Mouse (Mus musculus) midbrain, embryonic 13.5 days (tissue): Measurements from ENCODE around the gene Grin2a. TPM values are rescaled to one million over a fixed set of nuclear protein-coding genes. Genes with fewer than 3 reads are reported as not detected.

ENCODE experiments used
- ATAC-seq: fragments of 200-750 bp; cut with Nextera tagmentation; 2 replicates; pipeline ENCODE4 v1.8.0; 2017; ENCODE audit warnings: mild to moderate bottlenecking, moderate TSS enrichment, moderate library complexity
- H3K27ac ChIP-seq: fragments of 300-500 bp; sonication (generic); 2 replicates; pipeline ENCODE4 v1.5.1; 2015; ENCODE audit warnings: inconsistent platforms, mild to moderate bottlenecking, moderate library complexity
- H3K27me3 ChIP-seq: fragments of 300-500 bp; sonication (generic); 2 replicates; pipeline ENCODE4 v1.6.1; 2015; ENCODE audit warnings: mild to moderate bottlenecking, inconsistent platforms
- H3K36me3 ChIP-seq: fragments of 300-500 bp; sonication (generic); 2 replicates; pipeline ENCODE4 v1.6.1; 2015; ENCODE audit warnings: mild to moderate bottlenecking, inconsistent platforms
- H3K4me1 ChIP-seq: fragments of 300-500 bp; sonication (generic); replicated peaks from 2 replicates; pipeline ENCODE4 v1.6.1; 2015; ENCODE audit warnings: inconsistent platforms
- H3K4me2 ChIP-seq: fragments of 300-500 bp; sonication (generic); replicated peaks from 2 replicates; pipeline ENCODE4 v1.6.1; 2015; ENCODE audit warnings: moderate library complexity, mild to moderate bottlenecking, inconsistent platforms
- H3K4me3 ChIP-seq: fragments of 300-500 bp; sonication (generic); replicated peaks from 2 replicates; pipeline ENCODE4 v1.5.1; 2015; ENCODE audit warnings: mild to moderate bottlenecking, inconsistent platforms
- H3K9ac ChIP-seq: fragments of 300-500 bp; sonication (generic); replicated peaks from 2 replicates; pipeline ENCODE4 v1.6.1; 2015; ENCODE audit warnings: mild to moderate bottlenecking, inconsistent platforms
- H3K9me3 ChIP-seq: fragments of 300-500 bp; sonication (generic); 2 replicates; pipeline ENCODE4 v1.6.1; 2016; ENCODE audit warnings: mild to moderate bottlenecking, inconsistent platforms
- WGBS: fragments of 180-500 bp; shearing (Covaris S2); methylation state at CpG from one replicate; pipeline ENCODE4 v1.1.7; 2015; 5-methylcytosine and 5-hydroxymethylcytosine counted together
- polyA plus RNA-seq: library from polyadenylated mRNA; unstranded; fragments of >200 nt; fragmentation: Nextera tagmentation; extraction: Ambion mirVana; gene quantifications from 2 replicates; pipeline ENCODE4 v1.2.1, GENCODE M21; 2015

Grin2a gene
- polyA plus RNA-seq, 1 experiment from 2014 or later = 3.8 TPM

GRCm38 (mm10) chr16:9959340-9959739 lies 36.0 kb downstream of the Grin2a start:
- ATAC-seq = no peak
- Histone ChIP-seq H3K27me3 (no peaks in the 10 kb centered on the region), H3K36me3 (no peaks in the 10 kb centered on the region), H3K9me3 (no peaks in the 10 kb centered on the region), H3K4me3 (no peak overlapping the region), H3K9ac (no peak overlapping the region), H3K4me2 (no peak overlapping the region), H3K4me1 (peaks cover under 1% of the 10 kb centered on the region; the same call in 1 of the 2 replicates), H3K27ac (no peak overlapping the region)
- WGBS = 60% methylated on average over 1 of the region's 1 CpGs

- Histone ChIP-seq H3K9ac (no peak overlapping the region), H3K4me1 (peaks cover 4% of the 10 kb centered on the region; the same call in 1 of the 2 replicates), H3K4me3 (no peak overlapping the region), H3K27me3 (no peaks in the 10 kb centered on the region), H3K4me2 (no peak overlapping the region), H3K36me3 (no peaks in the 10 kb centered on the region), H3K27ac (no peak overlapping the region), H3K9me3 (no peaks in the 10 kb centered on the region)
- no peak for ATAC-seq
- WGBS = 23% methylated on average over 5 of the region's 5 CpGs
Measured at GRCm38 (mm10) chr16:9954266-9954665, 41.1 kb downstream of the Grin2a start.

- peaks cover 4% of the 10 kb centered on the region; the same call in 1 of the 2 replicates for H3K4me1 ChIP-seq
- H3K4me2 ChIP-seq = no peak overlapping the region
- no peak overlapping the region for H3K27ac ChIP-seq
- 91% methylated on average over 5 of the region's 5 CpGs for WGBS
- H3K9ac ChIP-seq = no peak overlapping the region
- no peak for ATAC-seq
- no peaks in the 10 kb centered on the region for H3K36me3 ChIP-seq
- H3K4me3 ChIP-seq = no peak overlapping the region
- H3K27me3 ChIP-seq = no peaks in the 10 kb centered on the region
- no peaks in the 10 kb centered on the region for H3K9me3 ChIP-seq
Measured at GRCm38 (mm10) chr16:9953396-9953831, 41.9 kb downstream of the Grin2a start.

- H3K4me1 ChIP-seq = peaks cover 3% of the 10 kb centered on the region; the same call in 1 of the 2 replicates
- H3K36me3 ChIP-seq = no peaks in the 10 kb centered on the region
- H3K4me2 ChIP-seq = no peak overlapping the region
- H3K27me3 ChIP-seq = no peaks in the 10 kb centered on the region
- no peak for ATAC-seq
- H3K27ac ChIP-seq = no peak overlapping the region
- no peak overlapping the region for H3K9ac ChIP-seq
- no peaks in the 10 kb centered on the region for H3K9me3 ChIP-seq
- 83% methylated on average over 3 of the region's 3 CpGs for WGBS
- H3K4me3 ChIP-seq = no peak overlapping the region
Measured at GRCm38 (mm10) chr16:9949250-9949649, 46.1 kb downstream of the Grin2a start.

GRCm38 (mm10) chr16:9947430-9947829 lies 47.9 kb downstream of the Grin2a start:
- no peak overlapping the region for H3K4me3 ChIP-seq
- no peaks in the 10 kb centered on the region for H3K36me3 ChIP-seq
- H3K9ac ChIP-seq = no peak overlapping the region
- H3K4me1 ChIP-seq = no peaks in the 10 kb centered on the region
- H3K4me2 ChIP-seq = no peak overlapping the region
- ATAC-seq = no peak
- H3K27me3 ChIP-seq = no peaks in the 10 kb centered on the region
- WGBS = 88% methylated on average over 3 of the region's 3 CpGs
- no peaks in the 10 kb centered on the region for H3K9me3 ChIP-seq
- H3K27ac ChIP-seq = no peak overlapping the region

- no peak overlapping the region for H3K9ac ChIP-seq
Measured at GRCm38 (mm10) chr16:9944836-9945235, 50.5 kb downstream of the Grin2a start.

GRCm38 (mm10) chr16:9941306-9941930 lies 53.9 kb downstream of the Grin2a start:
- Histone ChIP-seq H3K27me3 (no peaks in the 10 kb centered on the region), H3K9ac (no peak overlapping the region), H3K4me2 (no peak overlapping the region), H3K9me3 (no peaks in the 10 kb centered on the region), H3K4me3 (no peak overlapping the region), H3K36me3 (no peaks in the 10 kb centered on the region), H3K4me1 (no peaks in the 10 kb centered on the region), H3K27ac (no peak overlapping the region)
- no peak for ATAC-seq
- WGBS = 64% methylated on average over 8 of the region's 8 CpGs

More at GRCm38 (mm10) chr16:9944836-9945235, 50.5 kb downstream of the Grin2a start:
- H3K27ac ChIP-seq = no peak overlapping the region
- no peaks in the 10 kb centered on the region for H3K27me3 ChIP-seq
- no peak for ATAC-seq
- H3K9me3 ChIP-seq = no peaks in the 10 kb centered on the region
- no peak overlapping the region for H3K4me2 ChIP-seq
- no peaks in the 10 kb centered on the region for H3K4me1 ChIP-seq
- 61% methylated on average over 5 of the region's 5 CpGs for WGBS
- no peak overlapping the region for H3K4me3 ChIP-seq
- H3K36me3 ChIP-seq = no peaks in the 10 kb centered on the region

GRCm38 (mm10) chr16:9940716-9941115 lies 54.6 kb downstream of the Grin2a start:
- Histone ChIP-seq H3K4me3 (no peak overlapping the region), H3K27ac (no peak overlapping the region), H3K9ac (no peak overlapping the region), H3K27me3 (no peaks in the 10 kb centered on the region), H3K36me3 (no peaks in the 10 kb centered on the region), H3K4me2 (no peak overlapping the region), H3K9me3 (no peaks in the 10 kb centered on the region), H3K4me1 (no peaks in the 10 kb centered on the region)
- 92% methylated on average over 7 of the region's 7 CpGs for WGBS
- ATAC-seq = no peak

- Histone ChIP-seq H3K4me1 (no peaks in the 10 kb centered on the region), H3K27me3 (no peaks in the 10 kb centered on the region), H3K9me3 (no peaks in the 10 kb centered on the region), H3K9ac (no peak overlapping the region), H3K4me2 (no peak overlapping the region), H3K27ac (no peak overlapping the region), H3K36me3 (no peaks in the 10 kb centered on the region), H3K4me3 (no peak overlapping the region)
- WGBS = 92% methylated on average over 3 of the region's 3 CpGs
- no peak for ATAC-seq
Measured at GRCm38 (mm10) chr16:9910672-9911071, 84.7 kb downstream of the Grin2a start.

- no peak overlapping the region for H3K9ac ChIP-seq
- H3K36me3 ChIP-seq = no peaks in the 10 kb centered on the region
- no peaks in the 10 kb centered on the region for H3K9me3 ChIP-seq
- WGBS = 86% methylated on average over 4 of the region's 4 CpGs
- no peak overlapping the region for H3K27ac ChIP-seq
- no peaks in the 10 kb centered on the region for H3K27me3 ChIP-seq
- H3K4me2 ChIP-seq = no peak overlapping the region
- no peak overlapping the region for H3K4me3 ChIP-seq
- no peaks in the 10 kb centered on the region for H3K4me1 ChIP-seq
- ATAC-seq = no peak
Measured at GRCm38 (mm10) chr16:9909225-9909624, 86.1 kb downstream of the Grin2a start.

- Histone ChIP-seq H3K4me2 (no peak overlapping the region), H3K4me1 (no peaks in the 10 kb centered on the region), H3K4me3 (no peak overlapping the region), H3K27me3 (no peaks in the 10 kb centered on the region), H3K36me3 (no peaks in the 10 kb centered on the region), H3K9ac (no peak overlapping the region), H3K9me3 (no peaks in the 10 kb centered on the region), H3K27ac (no peak overlapping the region)
- WGBS = 85% methylated on average over 6 of the region's 6 CpGs
- ATAC-seq = no peak
Measured at GRCm38 (mm10) chr16:9904443-9904842, 90.9 kb downstream of the Grin2a start.

- WGBS = 88% methylated on average over 5 of the region's 5 CpGs
- H3K4me3 ChIP-seq = no peak overlapping the region
- H3K36me3 ChIP-seq = no peaks in the 10 kb centered on the region
- no peaks in the 10 kb centered on the region for H3K9me3 ChIP-seq
- no peak for ATAC-seq
- no peak overlapping the region for H3K4me2 ChIP-seq
- H3K4me1 ChIP-seq = no peaks in the 10 kb centered on the region
- no peak overlapping the region for H3K27ac ChIP-seq
- no peaks in the 10 kb centered on the region for H3K27me3 ChIP-seq
- no peak overlapping the region for H3K9ac ChIP-seq
Measured at GRCm38 (mm10) chr16:9902680-9903463, 92.5 kb downstream of the Grin2a start.
